In the genomic region with DNA sequence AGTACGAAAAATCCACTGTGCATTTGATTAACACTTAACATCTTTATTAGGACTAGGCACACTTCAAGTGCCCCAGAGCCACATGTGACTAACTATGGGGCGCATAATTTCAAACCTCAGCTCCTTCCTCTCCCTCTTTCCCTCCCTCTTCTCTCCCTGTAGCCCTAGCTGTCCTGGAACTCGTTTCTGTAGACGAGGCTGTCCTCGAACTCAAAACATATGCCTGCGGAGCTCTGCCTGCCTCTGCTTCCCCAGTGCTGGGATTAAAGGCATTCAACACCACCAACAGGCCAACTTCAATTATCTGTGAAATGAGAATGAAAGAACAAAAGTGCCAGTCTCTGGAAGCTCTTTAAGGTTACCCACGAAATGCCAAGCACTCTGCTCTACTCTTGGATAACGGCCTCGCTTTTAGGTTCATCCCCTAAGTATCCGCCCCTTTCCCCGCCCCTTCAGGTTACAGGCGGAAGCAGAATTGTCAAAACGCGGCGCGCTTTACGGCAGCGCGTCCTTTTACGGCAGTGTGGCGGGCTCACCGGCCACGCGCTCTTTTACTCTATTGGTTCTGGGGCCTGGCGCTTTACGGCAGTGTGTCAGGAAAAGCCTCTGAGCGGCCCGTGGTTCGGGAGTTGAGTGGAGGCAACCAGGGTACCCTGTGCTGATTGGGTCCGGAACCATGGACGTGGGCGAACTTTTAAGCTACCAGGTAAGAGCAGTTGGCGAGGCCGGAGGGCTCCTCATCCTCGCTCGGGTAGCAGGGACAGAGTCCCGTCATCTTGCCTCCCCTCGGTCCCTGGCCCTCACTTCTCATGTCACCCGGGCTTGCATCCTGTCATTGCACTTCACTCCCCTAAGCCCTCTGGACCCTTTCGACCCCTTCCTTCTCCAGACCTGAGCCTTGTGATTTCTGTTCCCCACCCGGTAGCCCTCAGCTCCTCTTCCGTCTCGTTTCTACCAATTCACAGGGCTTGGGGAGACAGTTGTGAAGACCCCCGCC, we compare ENCODE assay signal across 8 mouse cellular contexts. TPM values are rescaled to one million over a fixed set of nuclear protein-coding genes. Genes with fewer than 3 reads are reported as not detected.
A peak's percentile ranks its signal among the peaks of the same experiment; 100 is the strongest.
DNase-seq lines count a peak whose midpoint lies in the region; ATAC-seq and TF ChIP-seq lines count a peak whose summit lies in the region.

A gene (plus strand): TSS at position 548 of the 997 bp plus-strand sequence.

- peak within 1 kb of the TSS; percentile 86 for H3K9ac ChIP-seq in hindbrain, embryonic 13.5 days

- H3K9me3 ChIP-seq in hindbrain, embryonic 13.5 days, result no peaks in the 10 kb centered on the region

- CTCF ChIA-PET in Patski (lab: Charles Lee), result no interaction called here

- peak; percentile 91 for DNase-seq in Patski (ENCODE audit: low read depth, low spot score)
- peak; percentile 100 for DNase-seq in cerebellum, postnatal 14 days
- DNase-seq in frontal cortex, postnatal 14 days (ENCODE audit: low spot score in 2 of 2), result peak; percentile 99 to 100
- peak; percentile 98 to 100 for DNase-seq in layer of hippocampus, postnatal 25 days (ENCODE audit: extremely low spot score in 1 of 2, low spot score in 1 of 2)
- DNase-seq in lung, postnatal 25 days (ENCODE audit: low spot score), result peak; percentile 99
- peak; percentile 100 for DNase-seq in retina, embryonic 14.5 days (ENCODE audit: low spot score)
- DNase-seq in thymus, postnatal 4 days, result peak; percentile 100

- ATAC-seq in Patski, result peak; percentile 80
- ATAC-seq in hindbrain, embryonic 13.5 days (ENCODE audit: low FRiP score), result peak; percentile 94

- in situ Hi-C loops in Patski (cut with MboI; ENCODE audit: low pct_unique_long_range_greater_than_20kb), result no loop called here

- WGBS in hindbrain, embryonic 13.5 days, result 12% methylated on average over 44 of the region's 44 CpGs

- no peaks in the 10 kb centered on the region for H3K36me3 ChIP-seq in hindbrain, embryonic 13.5 days

- POLR2A ChIA-PET in Patski (lab: Charles Lee), result interaction anchor here (0.9 to 2.0 kb wide), 2 partner anchors 21 to 107 kb away, joined by 4 to 5 read pairs; no protein-coding TSS in a partner anchor

- peak within 1 kb of the TSS; percentile 87 for H3K4me3 ChIP-seq in hindbrain, embryonic 13.5 days

- no peak for TF ChIP-seq CTCF in Patski (IDR thresholded peaks at IDR 0.05)

- H3K4me2 ChIP-seq in hindbrain, embryonic 13.5 days, result peak within 1 kb of the TSS; percentile 79

- H3K27ac ChIP-seq in hindbrain, embryonic 13.5 days, result peak within 1 kb of the TSS; percentile 27; the same call in 1 of the 2 replicates

- H3K27me3 ChIP-seq in Patski, result no peaks in the 10 kb centered on the region
- H3K27me3 ChIP-seq in hindbrain, embryonic 13.5 days, result peaks cover 16% of the 10 kb centered on the region

- peaks cover 19% of the 10 kb centered on the region for H3K4me1 ChIP-seq in hindbrain, embryonic 13.5 days (replicated peaks)

RNA-seq across cellular contexts. Expression of the gene that starts here (rescaled TPM):
- polyA plus RNA-seq in Patski (2021), result 44.5 TPM
- polyA plus RNA-seq in hindbrain, embryonic 13.5 days (2015; fragmentation: Nextera tagmentation; extraction: Ambion mirVana), result 70.6 and 72.8 TPM in 2 replicates
- total RNA-seq in layer of hippocampus, postnatal 25 days (2021), result 10 to 100 TPM; 28.1 to 28.9 TPM

Comparison
In these comparisons a context has a peak if more than half of its experiments do, and no peak if none do; other contexts are left out.
1. Peak in every context shown above with its lines: DNase-seq, ATAC-seq, H3K4me3 ChIP-seq and H3K27ac ChIP-seq.